Mouse (Mus musculus): ENCODE results near the gene Man1b1. TPM values are rescaled to one million over a fixed set of nuclear protein-coding genes. Genes with fewer than 3 reads are reported as not detected.

Gene Man1b1
- polyA plus RNA-seq, 1 experiment from 2014 or later = 15.7 TPM

- no peak overlapping the region for H3K9ac ChIP-seq (replicated peaks)
- H3K4me2 ChIP-seq (ENCODE audit: low read depth, low read length) = peak overlapping the region; percentile 45
- ATAC-seq (no peak), DNase-seq (no peak)
- H3K4me3 ChIP-seq (ENCODE audit: low read depth, low read length) = 0 out of 2 replicates have a peak overlapping the region, but pooled peaks have one; percentile 19
- H3K27ac ChIP-seq (ENCODE audit: low read depth) = no peak overlapping the region
- no peaks in the 10 kb centered on the region for H3K9me3 ChIP-seq (ENCODE audit: low read length)
- H3K36me3 ChIP-seq (replicated peaks; ENCODE audit: insufficient read depth, low read length) = no peaks in the 10 kb centered on the region
- 6% methylated on average over 31 of the region's 31 CpGs for WGBS (ENCODE audit: insufficient replicate concordance)
- peaks cover 33% of the 10 kb centered on the region for H3K27me3 ChIP-seq (ENCODE audit: insufficient read depth, low read length)
- 0 out of 2 replicates have a peak, but pooled peaks cover 3% of the 10 kb centered on the region for H3K4me1 ChIP-seq (ENCODE audit: insufficient read depth)
- no peak for TF ChIP-seq EP300 (IDR thresholded peaks at IDR 0.05; ENCODE audit: low read depth)
- TF ChIP-seq CTCF (IDR thresholded peaks at IDR 0.05; ENCODE audit: low read depth) = no peak
Observed at GRCm38 (mm10) chr2:25318119-25318966, 13.8 kb upstream of the Man1b1 start.

- H3K4me2 ChIP-seq (ENCODE audit: low read depth, low read length) = peak within 1 kb of the TSS; percentile 45
- peaks cover 33% of the 10 kb centered on the region for H3K27me3 ChIP-seq (ENCODE audit: insufficient read depth, low read length)
- 10% methylated on average over 56 of the region's 58 CpGs for WGBS (ENCODE audit: insufficient replicate concordance)
- no peak; the same call in 1 of the 2 replicates for ATAC-seq
- H3K27ac ChIP-seq (ENCODE audit: low read depth) = no peak within 1 kb of the TSS
- H3K36me3 ChIP-seq (replicated peaks; ENCODE audit: insufficient read depth, low read length) = no peaks in the 10 kb centered on the region
- no peak within 1 kb of the TSS for H3K9ac ChIP-seq (replicated peaks)
- 0 out of 2 replicates have a peak, but pooled peaks cover 3% of the 10 kb centered on the region for H3K4me1 ChIP-seq (ENCODE audit: insufficient read depth)
- DNase-seq = peak; percentile 77
- H3K9me3 ChIP-seq (ENCODE audit: low read length) = no peaks in the 10 kb centered on the region
- no peak for TF ChIP-seq CTCF (IDR thresholded peaks at IDR 0.05; ENCODE audit: low read depth)
- TF ChIP-seq EP300 (IDR thresholded peaks at IDR 0.05; ENCODE audit: low read depth) = no peak
- H3K4me3 ChIP-seq (ENCODE audit: low read depth, low read length) = 0 out of 2 replicates have a peak within 1 kb of the TSS, but pooled peaks have one; percentile 19
Observed at GRCm38 (mm10) chr2:25318971-25319773, 13.0 kb upstream of the Man1b1 start, which contains the start of gene Grin1. Gene Grin1, minus strand, starts transcription at chr2:25319187.

- Histone ChIP-seq H3K4me2 (ENCODE audit: low read depth, low read length) (no peak overlapping the region), H3K9me3 (ENCODE audit: low read length) (no peaks in the 10 kb centered on the region), H3K27me3 (ENCODE audit: insufficient read depth, low read length) (peaks cover 33% of the 10 kb centered on the region), H3K27ac (ENCODE audit: low read depth) (no peak overlapping the region), H3K4me3 (ENCODE audit: low read depth, low read length) (no peak overlapping the region), H3K4me1 (ENCODE audit: insufficient read depth) (0 out of 2 replicates have a peak, but pooled peaks cover 3% of the 10 kb centered on the region), H3K9ac (replicated peaks) (no peak overlapping the region), H3K36me3 (replicated peaks; ENCODE audit: insufficient read depth, low read length) (no peaks in the 10 kb centered on the region)
- ATAC-seq (no peak), DNase-seq (no peak)
- 25% methylated on average over 2 of the region's 2 CpGs for WGBS (ENCODE audit: insufficient replicate concordance)
- no peak for TF ChIP-seq EP300 (IDR thresholded peaks at IDR 0.05; ENCODE audit: low read depth)
- no peak for TF ChIP-seq CTCF (IDR thresholded peaks at IDR 0.05; ENCODE audit: low read depth)
Observed at GRCm38 (mm10) chr2:25320084-25320483, 12.1 kb upstream of the Man1b1 start.

- Histone ChIP-seq H3K4me1 (ENCODE audit: insufficient read depth) (no peaks in the 10 kb centered on the region), H3K4me3 (ENCODE audit: low read depth, low read length) (no peak overlapping the region), H3K27ac (ENCODE audit: low read depth) (no peak overlapping the region), H3K4me2 (ENCODE audit: low read depth, low read length) (no peak overlapping the region), H3K9me3 (ENCODE audit: low read length) (no peaks in the 10 kb centered on the region), H3K27me3 (ENCODE audit: insufficient read depth, low read length) (no peaks in the 10 kb centered on the region), H3K9ac (replicated peaks) (no peak overlapping the region), H3K36me3 (replicated peaks; ENCODE audit: insufficient read depth, low read length) (no peaks in the 10 kb centered on the region)
- no peak for DNase-seq
- no peak for ATAC-seq
- 70% methylated on average over 2 of the region's 2 CpGs for WGBS (ENCODE audit: insufficient replicate concordance)
- TF ChIP-seq CTCF (IDR thresholded peaks at IDR 0.05; ENCODE audit: low read depth) (no peak), EP300 (IDR thresholded peaks at IDR 0.05; ENCODE audit: low read depth) (no peak)
Observed at GRCm38 (mm10) chr2:25326036-25326435, 6.1 kb upstream of the Man1b1 start.

GRCm38 (mm10) chr2:25328440-25328839 lies 3.7 kb upstream of the Man1b1 start:
- 34% methylated on average over 7 of the region's 7 CpGs for WGBS (ENCODE audit: insufficient replicate concordance)
- TF ChIP-seq EP300 (IDR thresholded peaks at IDR 0.05; ENCODE audit: low read depth) = no peak
- peak; percentile 70 for TF ChIP-seq CTCF (IDR thresholded peaks at IDR 0.05; ENCODE audit: low read depth)
- no peak for ATAC-seq
- Histone ChIP-seq H3K4me2 (ENCODE audit: low read depth, low read length) (no peak overlapping the region), H3K4me3 (ENCODE audit: low read depth, low read length) (no peak overlapping the region), H3K9me3 (ENCODE audit: low read length) (no peaks in the 10 kb centered on the region), H3K9ac (replicated peaks) (no peak overlapping the region), H3K27ac (ENCODE audit: low read depth) (no peak overlapping the region), H3K4me1 (ENCODE audit: insufficient read depth) (peaks cover 15% of the 10 kb centered on the region), H3K36me3 (replicated peaks; ENCODE audit: insufficient read depth, low read length) (no peaks in the 10 kb centered on the region), H3K27me3 (ENCODE audit: insufficient read depth, low read length) (no peaks in the 10 kb centered on the region)
- peak; percentile 45 for DNase-seq

- peak overlapping the region; percentile 96 for H3K4me2 ChIP-seq (ENCODE audit: low read depth, low read length)
- no peak for DNase-seq
- peak overlapping the region; percentile 80 for H3K4me3 ChIP-seq (ENCODE audit: low read depth, low read length)
- ATAC-seq = no peak
- no peaks in the 10 kb centered on the region for H3K27me3 ChIP-seq (ENCODE audit: insufficient read depth, low read length)
- H3K4me1 ChIP-seq (ENCODE audit: insufficient read depth) = peaks cover 18% of the 10 kb centered on the region
- H3K9me3 ChIP-seq (ENCODE audit: low read length) = no peaks in the 10 kb centered on the region
- TF ChIP-seq CTCF (IDR thresholded peaks at IDR 0.05; ENCODE audit: low read depth) (0 out of 2 replicates have a peak, but pooled peaks have one; percentile 10), EP300 (IDR thresholded peaks at IDR 0.05; ENCODE audit: low read depth) (no peak)
- 53% methylated on average over 9 of the region's 9 CpGs for WGBS (ENCODE audit: insufficient replicate concordance)
- H3K27ac ChIP-seq (ENCODE audit: low read depth) = no peak overlapping the region
- peaks cover 19% of the 10 kb centered on the region for H3K36me3 ChIP-seq (replicated peaks; ENCODE audit: insufficient read depth, low read length)
- H3K9ac ChIP-seq (replicated peaks) = peak overlapping the region; percentile 86
Observed at GRCm38 (mm10) chr2:25331470-25331869, 668 bp upstream of the Man1b1 start.

All from liver, postnatal 0 days (tissue).